Mouse (Mus musculus) T-helper 1 cell (primary cell): ENCODE data around the gene Gstz1.
"Not testable (repeated sequence)": the region's sequence is repeated elsewhere in the genome, so short reads cannot be mapped to it uniquely, and the experiment has no call there.

Source experiments
- in situ Hi-C: fragments of 300-600 bp; cut with MboI, MseI; formaldehyde crosslinking; loops from one replicate; pipeline ENCODE4 v1.15.1; 2025; ENCODE audit warnings: high pct_unique_total_duplicates

Gstz1 gene

DNA sequence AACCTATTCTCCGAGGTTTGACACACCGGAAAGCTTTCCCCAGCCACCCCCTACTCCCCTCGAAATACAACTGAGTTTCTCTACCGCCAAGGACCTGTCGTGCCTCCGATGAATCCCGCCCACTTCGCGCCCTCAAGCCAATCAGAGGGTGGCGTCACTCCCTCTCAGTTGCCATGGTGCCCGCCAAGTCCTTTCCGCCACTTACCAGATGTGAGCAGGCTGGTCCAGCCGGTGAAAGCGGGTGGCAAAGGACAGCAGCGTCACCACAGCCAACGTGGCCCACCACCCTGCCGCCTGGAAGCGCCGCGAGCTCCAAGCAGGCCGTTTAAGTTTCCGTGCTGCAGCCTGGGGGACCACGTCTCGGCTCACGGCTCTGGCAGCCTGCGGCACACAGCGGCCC is at the start of gene Gstz1:
TSS of gene Gstz1 (plus strand) at position 200 of the 400 bp plus-strand sequence.
- in situ Hi-C loops = loop anchor here (10.0 kb wide), 1 partner anchor 118 kb away; the partner anchor contains the start of genes Ahsa1 and Vipas39

DNA sequence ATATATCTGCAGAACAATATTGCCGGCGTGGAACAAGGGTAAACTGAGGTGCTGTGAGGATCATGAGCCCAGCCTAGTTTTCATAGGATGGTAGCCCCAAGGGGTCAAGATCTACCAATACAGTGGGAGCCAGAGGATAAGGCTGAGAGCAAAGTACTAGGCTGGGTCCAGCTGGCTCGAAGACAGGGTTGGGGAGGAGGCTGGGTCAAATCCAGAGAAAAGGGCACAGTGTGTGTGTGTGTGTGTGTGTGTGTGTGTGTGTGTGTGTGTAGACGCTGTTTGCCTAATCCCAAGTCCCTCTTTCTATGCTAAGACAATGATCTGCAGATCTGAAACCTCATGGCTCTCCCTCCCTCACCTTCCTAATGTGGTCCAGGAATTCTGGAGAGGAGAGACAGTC is 46.6 kb upstream of the Gstz1 start:
- in situ Hi-C loops = no loop called here

DNA sequence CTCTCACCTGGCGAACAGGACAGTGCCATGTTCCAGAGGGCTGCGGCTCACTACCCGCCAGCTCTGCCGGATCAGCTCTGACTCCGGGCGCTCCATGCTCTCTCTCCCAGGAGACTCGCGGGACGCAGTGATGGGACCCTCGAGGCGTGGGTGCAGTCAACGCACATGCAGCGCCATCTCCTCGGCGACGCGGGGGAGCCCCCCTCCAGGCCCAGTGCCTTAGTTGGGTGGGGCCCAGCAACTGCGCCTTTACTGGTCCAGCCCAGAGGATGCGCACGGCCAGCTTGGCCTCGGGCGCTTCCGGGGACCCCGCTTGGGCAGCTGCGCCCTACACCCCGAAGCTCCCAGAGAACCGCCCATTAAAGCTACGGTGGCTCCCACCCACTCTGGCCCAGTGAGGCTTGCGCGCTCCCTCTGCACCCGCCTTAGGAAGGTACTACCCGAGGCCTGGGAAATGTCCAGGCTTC is 44.8 kb upstream of the Gstz1 start, which contains the start of gene Ngb:
TSS of gene Ngb (minus strand) at position 375 of the 467 bp plus-strand sequence.
- in situ Hi-C loops = no loop called here

GRCm38 (mm10) chr12:87103471-87103870 is 43.5 kb upstream of the Gstz1 start:
- in situ Hi-C loops = no loop called here

DNA sequence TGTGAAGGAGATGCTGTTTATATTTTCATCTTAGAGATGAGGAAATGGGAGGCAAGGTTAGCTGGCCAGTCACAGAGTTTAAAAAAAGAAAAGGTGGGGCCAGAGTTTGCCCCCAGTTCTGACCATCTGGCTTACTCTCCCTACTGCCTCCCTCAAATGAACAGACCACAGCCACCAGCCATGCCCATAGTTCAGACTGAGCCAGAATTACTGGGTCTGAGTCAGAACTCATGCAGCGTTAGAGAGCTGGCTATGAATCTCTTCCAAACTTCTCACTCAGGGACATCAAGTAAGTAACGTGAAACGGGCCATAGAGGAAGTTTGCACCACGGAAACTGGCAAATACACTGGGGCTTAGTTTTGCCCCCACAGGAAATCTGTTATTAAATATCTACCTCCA is 42.2 kb upstream of the Gstz1 start:
- in situ Hi-C loops = no loop called here

DNA sequence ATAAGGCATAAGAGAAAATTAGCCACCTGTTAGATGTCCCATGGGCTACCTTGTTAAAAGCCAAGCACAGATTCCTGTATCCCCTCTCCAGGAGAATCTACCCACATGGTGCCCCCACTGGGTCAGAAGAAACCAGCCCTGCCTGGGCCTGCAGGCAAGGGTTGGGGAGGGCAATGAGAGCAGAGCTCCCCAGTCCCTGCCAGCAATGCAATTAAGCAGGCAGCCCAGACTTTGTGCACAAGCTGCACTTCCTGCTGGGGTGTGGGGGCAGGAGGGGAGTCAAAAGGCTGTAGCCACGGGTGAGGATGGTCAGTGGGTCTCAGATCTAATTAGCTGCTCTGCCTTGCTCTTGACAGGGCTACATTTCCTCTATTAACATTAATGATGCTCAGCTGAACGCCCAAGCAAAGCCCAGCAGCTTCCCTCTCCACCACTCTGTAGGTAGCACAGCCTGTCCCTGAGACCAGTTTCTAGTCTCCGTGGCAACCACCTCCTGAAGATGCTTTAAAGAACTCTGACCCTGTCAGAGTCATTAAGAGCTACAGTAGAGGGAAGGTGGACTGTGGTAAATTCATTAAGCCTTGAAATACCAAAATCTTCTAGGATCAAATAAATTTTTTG is 39.5 kb upstream of the Gstz1 start:
- in situ Hi-C loops = no loop called here

- in situ Hi-C loops = no loop called here
Measured at GRCm38 (mm10) chr12:87121918-87122589, 24.9 kb upstream of the Gstz1 start.

- in situ Hi-C loops = no loop called here
Measured at GRCm38 (mm10) chr12:87127256-87127655, 19.7 kb upstream of the Gstz1 start.

DNA sequence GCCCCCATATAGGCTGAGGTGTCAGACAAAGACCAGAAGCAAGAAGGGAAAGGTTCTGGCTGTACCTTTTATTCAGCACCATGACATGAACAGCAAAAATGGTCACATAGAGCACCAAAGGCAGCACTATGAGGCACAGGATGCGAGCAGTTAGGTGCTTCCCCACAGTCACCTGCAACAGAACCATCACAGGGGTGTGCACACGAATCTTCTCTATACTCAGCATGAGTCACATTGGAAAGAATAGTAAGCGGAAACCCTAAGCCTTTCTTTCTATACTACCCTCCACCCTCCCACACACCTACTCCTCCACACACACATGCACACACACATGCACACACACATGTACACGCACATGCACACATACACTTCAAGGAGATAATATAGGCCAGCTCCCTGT is 16.7 kb upstream of the Gstz1 start:
- in situ Hi-C loops = no loop called here

- in situ Hi-C loops = no loop called here
Measured at GRCm38 (mm10) chr12:87131181-87131580, 15.8 kb upstream of the Gstz1 start.

DNA sequence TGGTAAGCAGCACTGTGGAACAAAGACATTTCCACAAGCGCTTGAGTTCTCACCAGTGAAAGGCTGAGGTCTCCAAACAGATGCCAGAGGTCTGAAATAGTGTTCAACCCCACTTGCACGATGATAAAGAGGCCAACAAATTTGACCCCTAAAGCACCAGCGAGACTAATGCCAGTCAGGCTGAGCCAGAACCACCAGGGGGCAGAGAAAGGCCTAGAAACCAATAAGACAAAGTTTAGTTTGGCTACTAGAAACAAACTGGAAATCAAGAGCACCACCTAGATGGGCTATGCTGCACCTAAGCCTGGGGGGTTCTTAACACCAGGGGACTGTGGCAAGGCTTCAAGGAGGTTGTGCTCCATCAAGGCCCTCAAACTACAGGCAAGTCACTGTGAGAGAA is 15.3 kb upstream of the Gstz1 start:
- in situ Hi-C loops = no loop called here

DNA sequence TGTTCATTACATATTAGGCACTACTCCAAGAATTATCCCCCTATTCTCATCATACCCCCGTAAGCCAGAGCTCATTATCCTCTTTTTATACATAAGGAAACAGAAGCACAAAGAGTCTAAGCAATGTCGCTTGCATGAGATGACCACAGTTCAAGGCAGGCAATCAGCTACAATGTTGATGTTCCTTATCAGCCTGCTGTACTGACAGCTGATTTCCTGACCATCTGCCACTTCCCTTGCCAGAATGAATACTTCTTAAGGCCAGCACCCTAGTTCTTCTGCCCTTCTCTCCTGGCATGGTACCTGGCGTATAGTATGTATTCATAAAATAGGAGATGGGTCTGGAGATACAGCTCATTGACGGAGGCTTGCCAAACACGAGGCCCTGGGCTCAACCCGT is 14.8 kb upstream of the Gstz1 start:
- in situ Hi-C loops = no loop called here

DNA sequence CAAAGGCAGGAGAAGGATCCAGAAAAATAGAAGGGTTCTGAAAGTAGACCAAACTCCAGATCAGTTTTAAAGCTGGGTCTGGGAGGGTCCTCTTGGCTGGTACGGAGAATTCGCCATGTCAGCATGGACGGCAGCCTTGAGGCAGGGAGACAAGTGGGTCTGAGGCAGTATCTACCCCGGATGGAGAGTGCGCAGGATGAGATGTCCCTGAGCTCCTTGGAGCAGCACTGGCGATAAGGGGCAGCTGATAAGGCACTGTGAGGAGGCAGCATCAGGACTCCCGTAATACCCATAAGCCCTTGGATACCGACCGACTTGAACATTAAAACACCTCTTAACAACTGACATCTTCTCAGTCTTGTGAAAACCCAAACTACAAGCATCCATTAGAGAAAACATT is 14.2 kb upstream of the Gstz1 start:
- in situ Hi-C loops = no loop called here

- in situ Hi-C loops = loop anchor here (5.0 kb wide), 1 partner anchor 75 kb away; no protein-coding TSS in a partner anchor
Measured at GRCm38 (mm10) chr12:87137439-87138341, 9.3 kb upstream of the Gstz1 start.

GRCm38 (mm10) chr12:87138342-87138701 is 8.6 kb upstream of the Gstz1 start:
- in situ Hi-C loops = loop anchor here (5.0 kb wide), 1 partner anchor 74 kb away; no protein-coding TSS in a partner anchor

- in situ Hi-C loops = loop anchor here (5.0 kb wide), 1 partner anchor 74 kb away; no protein-coding TSS in a partner anchor
Measured at GRCm38 (mm10) chr12:87138768-87139167, 8.2 kb upstream of the Gstz1 start.

GRCm38 (mm10) chr12:87142156-87142555 is 4.8 kb upstream of the Gstz1 start:
- in situ Hi-C loops = loop anchor here (10.0 kb wide), 1 partner anchor 123 kb away; the partner anchor contains the start of genes Ahsa1 and Vipas39

- in situ Hi-C loops = loop anchor here (10.0 kb wide), 1 partner anchor 117 kb away; the partner anchor contains the start of genes Ahsa1 and Vipas39
Measured at GRCm38 (mm10) chr12:87147395-87148089, 577 bp downstream of the Gstz1 start, which contains the start of gene Pomt2. Gene Pomt2, minus strand, starts transcription at chr12:87147968.

DNA sequence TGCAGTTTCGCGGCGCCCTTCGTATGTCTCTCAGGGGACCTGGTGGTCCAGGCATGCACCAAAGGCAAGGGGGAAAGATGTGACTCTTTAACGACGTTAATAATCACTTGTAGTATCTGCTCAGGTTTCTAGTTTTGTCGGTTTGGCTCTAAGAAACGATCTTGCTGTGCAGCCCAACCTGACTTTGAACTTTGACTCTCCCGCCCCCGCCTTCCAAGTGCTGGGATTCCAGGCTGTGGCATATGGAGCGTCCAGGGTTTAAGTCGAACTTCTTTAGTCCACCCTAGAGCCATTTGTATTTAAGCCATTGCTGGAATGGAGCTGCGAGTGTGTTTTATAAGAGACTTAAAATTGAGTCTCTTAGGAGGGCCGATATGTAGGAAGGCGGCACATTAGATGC is 1.2 kb downstream of the Gstz1 start:
- in situ Hi-C loops = loop anchor here (10.0 kb wide), 1 partner anchor 117 kb away; the partner anchor contains the start of genes Ahsa1 and Vipas39

DNA sequence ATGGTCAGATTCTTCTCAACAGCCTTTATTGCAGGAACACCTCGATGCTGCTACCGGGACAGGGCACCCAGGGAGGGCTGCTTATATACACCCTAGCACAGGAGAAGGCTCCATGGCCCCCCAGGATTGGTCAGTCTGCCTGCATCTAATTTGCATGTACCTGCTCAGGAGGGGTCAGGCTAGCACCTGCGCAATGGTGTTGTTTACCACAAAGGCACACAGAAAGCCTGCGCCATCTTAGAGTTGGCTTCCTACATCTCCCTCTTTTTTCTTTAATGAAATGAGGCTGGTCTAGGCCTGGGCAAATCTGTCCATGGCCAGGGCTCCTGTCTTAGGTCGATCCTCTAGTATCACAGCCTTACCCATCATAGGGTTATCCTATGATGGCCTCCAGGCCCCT is 2.5 kb downstream of the Gstz1 start:
- in situ Hi-C loops = loop anchor here (10.0 kb wide), 1 partner anchor 115 kb away; the partner anchor contains the start of genes Ahsa1 and Vipas39

DNA sequence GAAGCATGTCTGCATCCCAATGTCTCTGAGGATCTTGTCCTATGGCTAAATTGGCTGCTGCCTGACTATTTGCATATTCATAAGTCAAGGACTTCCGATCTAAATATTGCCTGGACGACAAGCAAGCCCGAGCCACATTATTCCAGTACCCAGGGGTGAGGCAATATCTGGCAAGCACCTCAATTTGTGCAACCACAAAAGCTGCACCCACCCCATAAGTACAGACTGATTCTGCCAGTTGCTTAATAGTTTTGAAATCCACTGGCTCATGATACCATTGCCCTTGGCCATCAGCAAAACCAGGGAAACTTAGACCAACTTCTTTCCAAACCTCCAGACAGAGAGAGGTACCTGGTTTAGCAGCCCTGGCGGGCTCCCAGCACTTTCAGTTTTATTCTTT is 7.5 kb downstream of the Gstz1 start:
- in situ Hi-C loops = not testable (repeated sequence)
